Mouse (Mus musculus) layer of hippocampus, adult 8-10 months (tissue): ENCODE results near the gene Pou3f3. TPM values are rescaled to one million over a fixed set of nuclear protein-coding genes. Genes with fewer than 3 reads are reported as not detected.

Experiments
- DNase-seq, 2 experiments: peaks; one replicate each; pipeline ENCODE4 v3.0.0; 2022; ENCODE audit warnings: low spot score in 2 of 2
- total RNA-seq, 4 experiments: library from RNA; stranded (reverse); gene quantifications; 2 replicates each; pipeline ENCODE4 v1.2.4; 2022

Pou3f3 gene
- total RNA-seq, 4 experiments from 2014 or later, result 52.0 to 63.0 (median 56.3) TPM

DNA sequence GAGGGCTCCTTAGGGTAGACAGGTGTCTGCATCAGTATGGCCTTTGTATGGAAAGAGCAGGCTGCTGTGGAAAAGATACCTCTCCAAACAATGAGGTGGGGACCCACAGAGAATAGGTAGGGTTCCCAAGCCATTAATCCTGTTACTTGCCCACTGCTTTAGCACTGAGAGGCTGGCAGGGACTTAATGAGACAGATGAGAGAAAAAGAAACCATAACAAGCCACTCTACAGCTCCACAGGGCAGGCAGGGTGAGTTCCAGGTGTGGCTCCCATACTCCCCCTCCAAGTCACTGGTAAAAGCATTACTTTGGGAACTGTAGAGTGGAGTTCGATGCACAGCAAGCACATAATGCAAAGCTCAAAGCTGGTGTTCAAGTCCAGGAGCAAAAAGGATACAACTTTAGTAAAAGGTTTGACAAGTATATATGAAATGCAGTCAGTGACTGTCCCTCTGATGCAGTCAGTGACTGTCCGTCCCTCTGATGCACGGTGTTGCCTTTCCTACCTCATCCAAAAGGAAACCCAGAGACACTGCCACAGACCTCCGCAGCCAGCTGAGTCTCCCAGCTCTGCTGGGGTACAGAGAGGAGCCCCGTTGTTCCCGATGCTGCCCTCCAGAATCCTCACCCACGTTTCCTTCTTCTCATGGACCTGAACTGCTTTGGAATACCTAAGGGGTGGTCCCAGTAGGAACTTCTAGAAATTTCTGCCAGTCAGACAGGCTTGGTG is 14.0 kb downstream of the Pou3f3 start:
- no peak for DNase-seq

DNA sequence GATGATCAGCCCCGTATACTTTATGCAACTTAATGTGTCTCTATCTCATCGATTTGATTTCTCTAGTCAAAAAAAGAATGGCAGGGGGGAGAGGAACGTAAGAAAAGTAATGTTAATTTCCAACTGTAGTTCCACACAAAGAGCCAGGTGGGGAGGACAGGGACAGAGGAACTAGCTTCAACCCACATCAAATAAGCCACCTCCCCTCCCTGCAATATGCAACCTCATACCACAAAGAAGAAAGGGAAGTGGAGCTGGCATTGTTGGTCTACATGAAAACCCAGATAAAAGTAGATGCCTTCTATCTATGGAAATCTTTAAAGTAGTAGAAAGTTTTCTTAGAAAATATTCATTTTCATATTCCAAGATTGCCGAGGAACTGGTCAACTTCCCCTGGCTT is 14.7 kb downstream of the Pou3f3 start:
- no peak for DNase-seq

DNA sequence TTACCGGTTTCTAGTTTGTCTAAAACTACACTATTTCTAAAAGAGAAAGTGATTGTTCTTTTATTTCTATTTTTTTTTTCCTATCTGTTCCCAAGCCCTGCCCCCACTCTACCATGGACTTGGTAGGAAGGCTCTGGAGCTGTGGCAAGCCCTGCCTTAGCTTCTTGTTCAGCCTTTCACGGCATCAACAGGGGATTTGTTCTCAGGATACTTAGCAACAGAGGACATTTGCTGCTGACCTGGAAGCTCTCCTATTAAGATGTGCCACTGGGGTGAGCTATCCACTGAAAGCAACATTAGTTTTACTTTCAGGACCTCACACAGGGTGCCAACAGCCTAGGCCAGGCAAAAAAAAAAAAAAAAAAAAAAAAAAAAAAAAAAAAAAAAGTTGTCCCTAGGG is 15.4 kb downstream of the Pou3f3 start:
- peak in 1 of 2 experiments; percentile 34 for DNase-seq

DNA sequence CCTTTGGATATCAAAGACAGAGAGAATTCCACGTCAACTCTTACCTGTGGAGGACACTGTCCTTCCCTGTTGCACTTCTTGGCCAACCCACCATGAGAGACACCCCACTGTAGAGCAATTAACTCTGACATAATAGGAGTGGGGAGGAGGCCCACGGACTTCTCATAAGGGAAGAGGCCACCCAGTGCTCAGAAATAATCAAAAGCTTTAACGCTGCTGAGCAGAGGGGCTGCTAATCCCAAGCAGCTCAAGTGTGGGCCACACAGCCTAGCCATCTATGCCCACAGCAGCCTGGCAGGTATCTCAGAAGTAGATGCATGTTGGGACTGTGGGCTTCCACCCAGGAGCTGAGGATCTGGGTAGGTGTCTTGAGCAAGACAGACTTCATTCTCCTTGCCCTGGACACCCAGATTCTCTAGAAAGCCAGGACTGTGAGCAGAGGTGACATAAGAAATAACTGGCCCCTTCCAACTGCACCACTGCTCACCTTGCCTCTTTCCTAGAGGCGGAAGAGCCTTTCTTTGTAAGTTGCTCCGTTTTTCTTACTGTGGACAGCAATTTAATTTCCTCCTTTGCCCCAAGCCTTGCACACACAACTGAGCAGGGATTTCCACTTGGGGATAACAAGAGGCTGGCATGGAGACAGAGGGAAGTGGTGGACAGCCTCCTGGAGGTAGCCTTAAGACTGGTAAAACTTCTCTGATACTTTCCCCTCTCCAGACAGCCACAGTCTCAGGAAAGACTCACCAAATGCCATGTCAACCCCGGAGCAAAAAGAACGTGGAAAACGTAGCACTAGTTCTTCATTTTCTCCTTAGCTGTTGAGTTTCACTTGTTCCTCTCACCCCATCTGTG is 16.1 kb downstream of the Pou3f3 start:
- no peak for DNase-seq

DNA sequence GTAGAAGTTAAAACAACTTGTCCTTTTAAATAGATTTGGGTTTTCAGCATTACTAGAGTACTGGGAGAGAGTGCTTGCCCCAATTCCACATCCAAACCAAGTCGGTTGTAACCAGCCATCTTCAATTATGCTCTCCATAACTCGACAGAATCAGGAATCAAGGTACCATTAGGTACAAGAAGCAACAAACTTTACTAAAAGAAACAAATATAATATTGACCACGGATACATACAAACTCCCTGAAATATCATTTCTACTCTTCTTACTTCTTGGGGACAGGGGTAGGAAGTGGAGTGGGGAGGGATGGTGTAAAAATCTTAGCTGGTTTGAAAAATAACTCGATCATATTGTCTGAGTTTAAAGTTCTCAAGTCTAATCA is 16.7 kb downstream of the Pou3f3 start:
- DNase-seq, result no peak

DNA sequence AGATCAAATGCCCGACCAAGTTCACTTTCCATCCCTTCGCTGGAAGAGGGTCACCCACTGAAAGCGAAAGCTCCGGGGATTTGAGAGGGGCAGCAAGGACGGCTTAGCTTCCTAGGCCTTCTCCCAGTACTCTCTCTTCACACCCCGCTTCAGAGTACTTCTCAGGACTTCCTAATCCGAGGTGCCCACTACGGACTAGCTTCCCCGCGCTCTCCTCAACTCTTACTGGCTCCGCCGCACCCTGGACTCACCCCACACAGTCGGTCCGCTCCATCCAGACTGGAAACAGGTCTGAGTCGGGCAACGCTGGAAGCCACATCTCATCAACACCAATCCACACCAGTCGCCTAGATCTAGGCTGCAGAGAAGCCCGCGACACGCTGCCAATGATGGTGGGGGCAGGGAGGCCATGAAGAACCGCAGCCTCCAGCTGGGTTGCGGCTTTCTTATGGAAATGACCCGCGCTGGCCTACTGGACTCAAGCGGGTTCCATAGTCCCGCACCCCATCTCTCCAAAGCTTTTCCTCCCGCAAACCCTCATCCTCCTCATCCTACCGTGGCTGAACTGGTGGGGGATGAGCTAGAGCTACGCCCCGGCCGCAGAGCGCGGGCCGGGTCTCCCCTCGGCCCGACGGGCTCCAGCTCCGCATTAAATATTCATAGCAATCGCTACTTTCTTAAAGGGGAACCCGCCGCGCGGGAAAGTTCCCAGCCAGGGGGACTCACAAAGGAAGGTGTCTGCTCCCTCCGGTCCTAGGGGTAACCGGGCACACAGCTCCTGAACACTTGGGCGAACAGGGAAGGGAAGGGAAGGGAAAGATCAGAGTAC is 17.8 kb downstream of the Pou3f3 start:
- no peak for DNase-seq

DNA sequence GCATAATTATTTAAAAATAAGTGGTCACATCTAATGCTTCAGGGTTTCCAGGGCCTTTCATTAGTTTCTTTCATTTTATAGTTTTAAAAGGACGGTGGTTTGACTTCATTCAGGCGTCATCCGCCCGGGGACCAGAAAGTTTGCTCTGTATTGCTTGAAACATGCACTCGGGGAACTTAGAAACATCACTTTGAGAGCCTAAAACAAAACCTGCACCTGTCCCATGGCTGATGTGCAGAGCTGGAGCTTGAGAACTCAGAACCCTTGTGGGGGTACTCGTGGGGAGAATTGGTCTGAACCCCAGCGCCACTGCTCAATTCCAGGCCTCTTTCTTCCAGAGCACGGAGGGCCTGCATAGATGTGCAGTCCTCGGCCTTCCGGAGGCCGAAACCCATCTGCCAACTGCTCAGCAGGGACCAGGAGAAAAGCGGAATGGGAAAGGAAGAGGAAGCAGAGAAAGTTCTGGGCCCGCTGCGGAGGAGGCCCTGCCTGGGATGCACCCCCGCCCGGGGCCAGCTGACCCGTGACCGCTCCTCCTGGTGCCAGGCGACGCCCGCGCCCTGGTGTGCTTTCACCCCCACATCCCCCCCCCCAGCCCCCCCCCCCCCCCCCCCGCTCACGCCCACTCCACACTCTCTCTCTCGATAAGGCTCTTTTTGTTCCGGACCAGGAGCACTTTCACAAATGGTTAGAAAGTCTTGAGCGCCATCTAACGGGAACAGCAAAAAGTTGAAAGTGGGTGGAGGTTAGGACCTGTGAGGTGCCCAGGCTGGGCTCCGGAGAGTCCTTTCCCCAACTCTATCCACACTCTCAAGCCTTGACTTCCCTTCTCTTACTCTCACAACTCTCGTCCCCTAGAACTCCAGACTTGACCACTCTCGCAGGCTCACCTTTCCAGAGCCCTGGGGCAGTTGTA is 18.7 kb downstream of the Pou3f3 start:
- peak; percentile 61 to 75 for DNase-seq

DNA sequence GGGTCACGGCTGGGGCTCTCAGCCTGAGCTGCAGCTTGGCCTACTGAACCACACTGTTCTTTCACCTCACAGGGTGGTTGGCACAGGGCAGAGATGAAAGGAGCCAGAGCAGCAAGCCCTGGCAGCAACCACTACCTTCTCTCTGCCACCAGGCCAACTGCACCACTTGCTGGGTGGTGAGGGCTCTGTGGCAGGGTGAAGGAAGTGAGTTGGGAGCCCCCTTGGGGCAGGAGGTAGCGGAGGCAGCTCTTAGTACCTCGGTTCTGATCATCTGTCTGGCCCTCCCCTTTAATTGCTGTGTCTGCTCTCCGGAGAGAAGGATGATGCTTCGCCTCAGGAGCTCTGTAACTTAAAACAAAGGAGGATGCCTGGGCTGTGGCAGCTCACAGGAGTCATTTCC is 23.0 kb downstream of the Pou3f3 start:
- no peak for DNase-seq

DNA sequence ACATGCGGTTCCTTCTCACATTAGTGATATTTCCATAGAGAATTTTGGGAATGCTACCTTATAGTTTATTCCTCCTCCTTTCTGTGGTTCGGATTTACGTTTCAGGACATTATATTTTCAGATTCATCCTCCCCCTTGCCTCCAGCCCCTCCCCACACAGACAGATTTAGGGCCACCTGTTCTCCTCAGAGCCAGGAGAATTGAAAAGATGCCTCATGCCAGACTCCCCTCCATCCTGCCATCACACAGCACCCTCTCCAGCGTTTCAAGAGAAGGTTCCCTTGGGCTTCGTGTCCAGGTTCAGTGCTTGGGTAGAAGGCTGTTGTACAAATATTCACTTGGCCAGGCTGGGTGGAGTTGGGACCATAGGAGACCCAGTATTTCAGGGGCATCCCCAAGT is 25.8 kb downstream of the Pou3f3 start:
- no peak for DNase-seq

DNA sequence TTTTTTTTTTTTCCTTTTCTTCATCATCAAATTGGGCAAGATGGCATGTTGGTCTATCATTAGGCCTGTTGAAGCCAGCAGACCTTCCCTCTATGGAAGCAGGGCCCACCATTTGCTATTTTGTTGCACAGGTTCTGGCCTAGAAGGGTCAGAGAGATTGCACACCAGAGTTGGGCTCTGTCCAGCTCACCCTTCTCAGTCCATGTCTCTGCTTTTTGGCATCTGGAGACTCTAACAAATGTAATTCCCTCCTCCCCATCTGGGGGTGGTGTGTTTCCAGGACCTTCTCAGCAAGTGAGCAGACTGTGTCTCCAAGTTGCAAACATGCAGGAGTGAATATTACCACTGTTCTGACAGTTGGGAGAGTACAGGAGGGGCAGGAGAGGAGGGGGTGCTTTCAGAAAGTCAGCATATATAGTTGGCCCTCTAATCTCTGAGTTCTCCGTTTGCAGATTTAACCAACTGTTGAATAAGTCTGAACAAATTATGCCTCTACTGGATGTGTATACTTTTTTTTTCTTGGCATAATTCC is 28.3 kb downstream of the Pou3f3 start:
- DNase-seq, result no peak

DNA sequence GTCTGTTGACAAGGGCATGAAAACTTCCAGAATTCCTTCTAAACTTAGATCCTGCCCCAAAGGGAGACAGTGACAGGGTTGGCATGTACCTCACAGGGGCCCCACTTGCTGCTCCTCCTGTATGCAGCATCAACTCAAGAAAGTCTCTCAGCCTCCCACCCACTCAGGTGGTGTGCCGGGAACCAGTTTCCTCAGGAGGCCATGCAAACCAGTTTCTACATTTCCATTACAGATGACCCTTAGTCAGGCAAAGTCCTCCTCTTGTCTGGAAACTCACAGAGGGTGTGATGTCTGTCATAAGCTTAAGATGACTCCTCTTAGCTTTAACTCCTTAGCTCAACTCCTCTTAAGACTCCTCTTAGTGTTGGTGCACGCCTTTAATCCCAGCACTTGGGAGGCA is 29.3 kb downstream of the Pou3f3 start:
- no peak for DNase-seq

DNA sequence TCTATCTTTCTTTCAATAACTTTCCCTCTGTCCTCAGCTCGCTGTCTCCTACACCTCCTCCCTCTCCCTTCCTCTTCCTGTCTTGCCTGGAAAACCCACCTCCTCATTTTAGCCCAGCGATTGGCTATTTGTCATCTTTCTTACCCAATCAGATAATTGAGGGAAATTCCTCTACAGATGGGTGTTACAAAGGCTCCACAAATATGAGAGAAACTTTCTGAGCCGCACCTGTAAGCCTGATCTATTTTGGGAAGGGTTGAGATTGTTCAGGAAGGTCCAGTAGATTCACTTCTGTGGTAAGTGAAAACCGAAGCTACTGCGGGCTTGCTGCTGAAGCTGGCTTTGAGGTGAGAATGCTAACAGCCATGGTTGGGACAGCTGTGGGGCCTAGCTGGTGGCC is 31.6 kb downstream of the Pou3f3 start:
- no peak for DNase-seq

DNA sequence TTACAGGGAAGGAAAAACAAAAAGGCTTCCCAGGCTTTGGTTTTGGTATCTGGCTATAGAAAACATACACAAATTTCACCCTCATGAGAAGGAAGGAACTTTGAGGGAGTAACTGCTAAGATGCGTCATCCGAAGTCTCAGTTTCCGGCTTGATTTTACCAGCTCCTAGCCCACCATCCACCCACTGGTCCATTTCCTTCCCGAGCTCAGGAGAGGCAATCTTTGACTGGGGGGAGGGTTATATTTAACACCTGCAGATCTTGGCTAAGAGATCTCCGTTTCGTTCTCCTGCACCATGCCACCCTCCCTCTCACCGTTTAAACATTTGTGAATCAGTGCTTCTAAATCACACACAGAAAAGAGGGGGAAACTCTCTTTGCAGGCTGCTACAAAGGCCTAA is 32.1 kb downstream of the Pou3f3 start:
- no peak for DNase-seq

DNA sequence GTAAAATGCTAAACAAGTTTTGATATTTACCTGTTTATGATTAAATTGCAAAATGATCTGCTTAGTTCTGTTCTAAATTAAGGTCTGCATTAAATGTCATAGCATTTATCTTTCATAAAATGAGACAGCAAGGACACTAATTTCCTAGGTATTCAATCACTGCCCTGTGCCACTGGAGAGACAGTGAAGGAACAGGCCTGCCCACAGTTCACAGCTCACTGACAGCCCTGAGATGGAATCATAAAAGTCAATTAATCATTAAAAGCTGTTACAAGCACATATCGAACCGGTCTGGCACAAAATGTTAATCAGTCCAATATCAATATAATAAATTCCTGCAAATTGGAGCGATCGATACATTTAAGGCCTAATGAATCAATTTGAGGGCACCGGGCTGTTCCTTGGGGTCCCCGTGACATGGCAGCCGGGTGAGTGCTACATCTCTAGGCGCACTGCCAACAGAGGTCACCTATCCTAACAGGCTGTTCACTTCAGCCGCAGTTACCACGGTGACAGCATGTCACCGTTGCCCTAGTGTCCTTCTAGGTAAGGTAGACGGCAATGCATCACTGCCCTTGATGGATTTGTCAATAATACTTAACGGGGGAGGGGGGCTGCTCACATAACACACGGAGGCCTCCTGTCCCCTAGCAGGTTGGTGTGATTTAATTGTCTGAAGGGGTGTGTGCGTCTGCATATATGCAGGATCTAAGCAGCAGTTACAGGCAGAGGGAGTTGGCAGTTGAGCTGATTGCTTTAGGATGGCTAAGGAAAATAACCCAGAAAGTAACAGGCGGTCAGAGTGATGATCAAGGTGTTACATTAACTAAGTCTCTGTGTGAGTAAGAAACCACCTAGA is 46.0 kb downstream of the Pou3f3 start:
- no peak for DNase-seq

DNA sequence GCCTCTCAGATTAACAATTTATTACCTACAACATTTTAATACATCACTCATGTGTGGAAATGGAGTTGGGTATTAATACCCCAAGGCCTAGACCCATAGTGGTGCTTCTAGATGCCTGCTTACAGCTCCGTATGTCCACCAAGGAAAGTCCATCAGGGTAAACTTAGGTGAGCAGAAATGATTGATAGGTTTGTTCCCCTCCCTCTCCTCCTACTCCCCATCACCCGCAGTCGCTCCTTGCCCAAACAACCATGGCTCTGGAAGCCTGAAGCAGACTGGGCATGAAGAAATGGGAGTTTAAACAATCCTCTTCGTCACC is 46.6 kb downstream of the Pou3f3 start:
- DNase-seq, result no peak

DNA sequence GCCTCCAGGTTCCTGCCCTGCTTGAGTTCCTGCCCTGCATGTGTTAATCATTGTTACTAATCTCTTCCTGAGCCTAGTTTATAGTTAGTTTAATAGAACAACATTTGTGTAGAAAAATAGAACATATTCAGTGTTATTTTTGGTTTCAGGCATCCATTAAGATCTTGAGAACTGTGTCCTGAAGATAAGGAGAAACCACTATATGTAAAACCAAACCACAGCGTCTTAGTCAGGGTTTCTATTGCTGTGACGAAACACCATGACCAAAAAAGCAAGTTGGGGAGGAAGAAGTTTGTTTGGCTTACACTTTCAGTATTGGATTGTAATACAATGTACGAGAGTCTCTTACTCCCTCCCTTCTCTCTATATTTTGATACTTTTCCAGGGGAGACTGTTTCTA is 49.5 kb downstream of the Pou3f3 start:
- no peak for DNase-seq

DNA sequence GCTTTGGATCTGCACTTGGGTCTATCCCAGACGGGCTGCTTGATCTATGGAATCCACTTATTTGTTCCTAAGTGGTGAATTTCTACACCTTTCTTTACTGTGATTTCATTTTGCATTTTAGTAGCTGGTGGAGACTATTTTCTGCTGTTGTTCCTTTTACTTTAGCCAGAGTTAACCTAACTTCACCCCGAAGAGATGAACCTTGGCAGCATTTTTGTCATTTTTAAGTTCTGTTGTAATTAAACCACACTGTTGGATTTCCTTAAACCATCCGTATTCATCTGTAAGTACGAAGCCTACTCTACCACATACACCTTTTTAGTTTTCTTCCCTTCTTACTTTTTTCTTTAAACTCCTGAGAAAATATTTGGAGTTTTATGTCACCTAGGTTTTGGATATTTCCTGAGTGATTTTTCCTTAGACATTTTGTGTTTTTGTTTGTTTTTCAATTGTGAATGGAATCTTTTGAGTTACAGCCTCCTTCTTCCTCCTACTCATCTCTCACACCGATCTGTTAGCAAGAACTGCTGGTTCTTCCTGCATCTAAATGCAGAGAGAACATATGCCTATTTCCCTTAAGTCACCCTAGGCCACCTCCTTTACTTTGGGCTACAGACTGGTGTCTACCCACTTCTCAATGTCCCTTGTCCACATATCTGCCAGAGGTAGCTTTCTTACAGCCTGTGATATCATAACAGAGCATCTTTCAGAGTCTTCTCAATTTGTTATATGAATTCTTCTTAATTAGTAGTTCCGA is 54.1 kb downstream of the Pou3f3 start:
- no peak for DNase-seq
